Mouse (Mus musculus): ENCODE results near the gene Sgms1.
"Not testable (repeated sequence)": the region's sequence is repeated elsewhere in the genome, so short reads cannot be mapped to it uniquely, and the experiment has no call there.

Gene Sgms1

GRCm38 (mm10) chr19:32087736-32088470 is 301.6 kb downstream of the Sgms1 start:
- peak; percentile 16 for DNase-seq (ENCODE audit: low spot score)

- not testable (repeated sequence) for DNase-seq (ENCODE audit: low spot score)
Observed at GRCm38 (mm10) chr19:32084813-32085212, 304.7 kb downstream of the Sgms1 start.

Measured in MN1 (cell line).